16 mouse cellular contexts compared by ENCODE assay signal in the genomic region with DNA sequence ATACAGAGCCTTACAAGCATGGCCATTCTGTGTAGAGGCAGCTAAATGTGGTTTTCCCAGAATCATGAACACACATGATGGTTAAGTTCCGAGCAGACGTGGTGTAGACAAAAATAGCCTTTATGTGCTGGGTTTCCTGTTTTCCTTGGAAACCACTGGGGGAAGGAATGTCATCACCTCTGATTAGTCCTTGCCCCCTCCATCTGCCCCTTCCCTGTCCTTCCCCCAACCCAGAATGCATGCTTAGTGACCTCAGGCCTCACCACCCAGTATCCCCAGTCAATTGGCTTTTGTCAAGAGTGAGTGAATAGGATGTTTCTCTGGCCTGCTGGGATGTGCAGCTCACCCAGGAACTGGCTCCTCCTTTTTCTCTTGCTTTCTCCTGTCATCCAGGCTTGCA.
DNase-seq lines count a peak whose midpoint lies in the region; ATAC-seq and TF ChIP-seq lines count a peak whose summit lies in the region.
"Had no signal": no experiment of that assay in that cellular context is flagged by ENCODE, and none has a peak within 500 bp of the region (broad histone marks: within the 10 kb centered on the region; RNA-seq: fewer than 3 reads in every experiment).

No protein-coding gene starts in this region.

- no peak overlapping the region for H3K4me3 ChIP-seq in heart, embryonic 12.5 days
- H3K4me3 ChIP-seq in lung, embryonic 16.5 days (ENCODE audit: low read length): no peak overlapping the region
- no peak overlapping the region for H3K4me3 ChIP-seq in lung, adult 2 months (replicated peaks; ENCODE audit: extremely low read depth, low read depth, low read length)
- no peak overlapping the region for H3K4me3 ChIP-seq in embryonic facial prominence, embryonic 14.5 days (ENCODE audit: low read depth, low read length)
- H3K4me3 ChIP-seq in neural tube, embryonic 13.5 days: no peak overlapping the region
- H3K4me3 ChIP-seq: erythroblast, embryonic 14.5 days; liver, embryonic 12.5 days had no signal

- no peak for TF ChIP-seq POLR2A in lung, adult 2 months (IDR thresholded peaks at IDR 0.05; ENCODE audit: borderline replicate concordance, extremely low read depth, low read depth, low read length)

- H3K27me3 ChIP-seq in heart, embryonic 12.5 days (replicated peaks): no peaks in the 10 kb centered on the region
- H3K27me3 ChIP-seq in lung, embryonic 16.5 days (ENCODE audit: control insufficient read depth, insufficient read depth, low read depth, low read length): no peaks in the 10 kb centered on the region
- H3K27me3 ChIP-seq in embryonic facial prominence, embryonic 14.5 days (replicated peaks; ENCODE audit: control insufficient read depth, insufficient read depth, low read length): no peaks in the 10 kb centered on the region
- H3K27me3 ChIP-seq in neural tube, embryonic 13.5 days: no peaks in the 10 kb centered on the region
- H3K27me3 ChIP-seq: liver, embryonic 12.5 days; Patski had no signal

- DNase-seq in heart, adult 9 months (ENCODE audit: low spot score in 2 of 2): no peak
- no peak for DNase-seq in lung, adult 2 months
- DNase-seq in embryonic facial prominence, embryonic 14.5 days (ENCODE audit: low spot score): peak; percentile 63
- DNase-seq in left cerebral cortex, postnatal 14 days (ENCODE audit: low spot score in 2 of 2): no peak
- DNase-seq in ovary, postnatal 36 days (ENCODE audit: low spot score): no peak
- DNase-seq: adrenal gland, postnatal 14 days; cerebellum, adult 9-10 months; gastrocnemius, postnatal 36 days; layer of hippocampus, adult 9-11 months had no signal

- peak overlapping the region; percentile 15 for H3K27ac ChIP-seq in heart, embryonic 12.5 days (ENCODE audit: poor library complexity, severe bottlenecking)
- no peak overlapping the region for H3K27ac ChIP-seq in lung, embryonic 16.5 days (ENCODE audit: low read length)
- H3K27ac ChIP-seq in embryonic facial prominence, embryonic 14.5 days (replicated peaks; ENCODE audit: low read depth, low read length): 0 out of 2 replicates have a peak overlapping the region, but pooled peaks have one; percentile 7
- peak overlapping the region; percentile 23; the same call in 1 of the 2 replicates for H3K27ac ChIP-seq in neural tube, embryonic 13.5 days (replicated peaks)
- H3K27ac ChIP-seq: liver, embryonic 12.5 days had no signal

- no peaks in the 10 kb centered on the region for H3K36me3 ChIP-seq in heart, embryonic 12.5 days
- no peaks in the 10 kb centered on the region for H3K36me3 ChIP-seq in lung, embryonic 16.5 days (ENCODE audit: control insufficient read depth, insufficient read depth, low read length)
- H3K36me3 ChIP-seq in embryonic facial prominence, embryonic 14.5 days (ENCODE audit: control insufficient read depth, insufficient read depth, low read length): no peaks in the 10 kb centered on the region
- no peaks in the 10 kb centered on the region for H3K36me3 ChIP-seq in neural tube, embryonic 13.5 days
- H3K36me3 ChIP-seq: liver, embryonic 12.5 days had no signal

- WGBS in heart, embryonic 12.5 days: 5% methylated on average over 2 of the region's 2 CpGs
- 23% methylated on average over 2 of the region's 2 CpGs for WGBS in lung, embryonic 16.5 days
- 44% methylated on average over 2 of the region's 2 CpGs for WGBS in lung, adult 2 months
- WGBS in embryonic facial prominence, embryonic 14.5 days: 23% methylated on average over 2 of the region's 2 CpGs
- 7% methylated on average over 2 of the region's 2 CpGs for WGBS in neural tube, embryonic 13.5 days

- H3K4me2 ChIP-seq in heart, embryonic 12.5 days: no peak overlapping the region
- H3K4me2 ChIP-seq in lung, embryonic 16.5 days (ENCODE audit: low read depth, low read length): no peak overlapping the region
- no peak overlapping the region for H3K4me2 ChIP-seq in embryonic facial prominence, embryonic 14.5 days (ENCODE audit: low read depth, low read length)
- no peak overlapping the region for H3K4me2 ChIP-seq in neural tube, embryonic 13.5 days
- H3K4me2 ChIP-seq: liver, embryonic 12.5 days had no signal

- no peak for TF ChIP-seq CTCF in lung, adult 2 months (IDR thresholded peaks at IDR 0.05; ENCODE audit: insufficient read depth, low read length)

- H3K4me1 ChIP-seq in heart, embryonic 12.5 days (replicated peaks): peaks cover 50% of the 10 kb centered on the region
- peaks cover 8% of the 10 kb centered on the region for H3K4me1 ChIP-seq in lung, embryonic 16.5 days (replicated peaks; ENCODE audit: control insufficient read depth, insufficient read depth, low read length)
- peaks cover 2% of the 10 kb centered on the region; the same call in 1 of the 2 replicates for H3K4me1 ChIP-seq in lung, adult 2 months (ENCODE audit: control insufficient read depth, insufficient read depth, low read length)
- H3K4me1 ChIP-seq in embryonic facial prominence, embryonic 14.5 days (ENCODE audit: control insufficient read depth, insufficient read depth, low read length): peaks cover 20% of the 10 kb centered on the region
- peaks cover 32% of the 10 kb centered on the region for H3K4me1 ChIP-seq in neural tube, embryonic 13.5 days (replicated peaks)

- intact Hi-C loops in left cerebral cortex, postnatal 14 days (cut with DNase I): no loop called here

- no peaks in the 10 kb centered on the region for H3K9me3 ChIP-seq in heart, embryonic 12.5 days (replicated peaks)
- no peaks in the 10 kb centered on the region for H3K9me3 ChIP-seq in lung, embryonic 16.5 days (ENCODE audit: control insufficient read depth, low read length)
- no peaks in the 10 kb centered on the region for H3K9me3 ChIP-seq in embryonic facial prominence, embryonic 14.5 days (ENCODE audit: control insufficient read depth, low read length)
- H3K9me3 ChIP-seq in neural tube, embryonic 13.5 days: no peaks in the 10 kb centered on the region
- H3K9me3 ChIP-seq: liver, embryonic 12.5 days had no signal

- peak; percentile 58; the same call in 1 of the 2 replicates for ATAC-seq in heart, embryonic 12.5 days (ENCODE audit: insufficient number of reproducible peaks, low FRiP score)
- ATAC-seq in lung, embryonic 16.5 days (ENCODE audit: low read depth): peak; percentile 37; the same call in 1 of the 2 replicates
- peak; percentile 10; the same call in 1 of the 2 replicates for ATAC-seq in embryonic facial prominence, embryonic 14.5 days (ENCODE audit: low read depth)
- ATAC-seq in neural tube, embryonic 13.5 days (ENCODE audit: low read depth): no peak
- ATAC-seq: intestine, embryonic 16.5 days; liver, embryonic 12.5 days; Patski had no signal

- no peak overlapping the region for H3K9ac ChIP-seq in heart, embryonic 12.5 days
- H3K9ac ChIP-seq in lung, embryonic 16.5 days (ENCODE audit: low read length): no peak overlapping the region
- no peak overlapping the region for H3K9ac ChIP-seq in embryonic facial prominence, embryonic 14.5 days (ENCODE audit: low read depth, low read length)
- no peak overlapping the region for H3K9ac ChIP-seq in neural tube, embryonic 13.5 days
- H3K9ac ChIP-seq: liver, embryonic 12.5 days had no signal
